Mouse (Mus musculus) c-Kit-negative CD71-positive TER-119-positive erythroid progenitor cells, embryonic 14.5 days (primary cell): ENCODE results near the gene Appl1.

Experiments
- DNase-seq: peaks from one replicate; pipeline ENCODE4 v3.0.0-alpha.2; 2013; ENCODE audit warnings: low read depth, low spot score

The Appl1 gene

GRCm38 (mm10) chr14:26971106-26971789 is at the start of gene Appl1:
TSS of gene Appl1 (minus strand) at chr14:26971232.
- DNase-seq = no peak

DNA sequence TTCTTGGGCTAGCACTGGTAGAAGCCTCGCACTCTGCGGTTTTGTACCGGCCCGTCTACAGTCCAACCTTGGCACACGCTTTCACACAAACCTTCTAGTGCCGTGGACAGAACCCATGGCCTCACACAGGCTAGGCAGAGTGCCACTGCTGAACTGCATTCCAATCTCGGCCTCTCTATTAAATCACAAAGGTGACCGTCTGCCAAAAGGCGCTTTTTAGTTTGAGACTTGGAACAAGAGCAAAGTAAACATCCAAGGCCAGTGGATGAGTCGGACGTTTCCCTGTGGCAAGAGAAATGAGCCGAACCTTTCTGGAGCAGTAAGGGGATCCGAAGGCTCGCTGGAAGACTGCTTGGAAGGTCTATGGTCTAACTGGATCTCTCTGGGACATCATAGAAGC is 48.8 kb upstream of the Appl1 start:
- no peak for DNase-seq

GRCm38 (mm10) chr14:27017936-27018335 is 46.9 kb upstream of the Appl1 start:
- DNase-seq = no peak

DNA sequence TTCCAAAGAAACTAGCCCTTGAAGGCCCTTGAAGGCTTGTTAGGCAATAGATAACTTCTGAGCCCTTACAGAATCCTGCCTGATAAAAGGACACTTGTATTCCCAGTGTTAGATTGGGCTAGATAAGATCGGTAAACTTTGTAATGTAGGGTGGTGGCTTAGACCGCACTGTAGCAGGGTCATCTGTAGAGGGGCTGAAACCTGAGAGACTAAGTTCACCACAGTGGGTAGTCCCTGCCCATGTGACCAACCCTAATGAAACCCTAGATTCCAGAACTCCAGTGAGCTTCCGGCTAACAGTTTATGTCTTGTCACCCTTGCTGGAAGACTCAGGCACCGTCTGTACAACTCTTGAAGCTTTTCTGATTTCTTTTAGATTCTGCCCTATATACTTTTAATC is 42.6 kb upstream of the Appl1 start:
- no peak for DNase-seq

DNA sequence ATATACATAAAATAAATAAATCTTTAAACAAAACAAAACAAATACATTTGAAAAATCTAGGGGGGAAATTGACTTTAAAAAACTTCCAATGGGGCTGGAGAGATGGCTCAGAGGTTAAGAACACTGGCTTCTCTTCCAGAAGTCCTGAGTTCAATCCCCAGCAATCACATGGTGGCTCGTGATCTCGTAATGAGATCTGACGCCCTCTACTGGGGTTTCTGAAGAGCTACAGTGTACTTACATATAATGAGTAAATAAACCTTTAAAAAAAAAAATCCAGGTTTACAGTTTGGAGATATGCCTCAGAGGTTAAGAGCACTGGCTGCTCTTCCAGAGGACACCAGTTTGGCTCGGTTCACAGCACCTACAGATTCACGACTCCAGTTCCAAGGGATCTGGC is 40.5 kb upstream of the Appl1 start:
- no peak for DNase-seq

GRCm38 (mm10) chr14:27005937-27006336 is 34.9 kb upstream of the Appl1 start:
- DNase-seq = no peak

GRCm38 (mm10) chr14:27004906-27005305 is 33.9 kb upstream of the Appl1 start:
- DNase-seq = no peak

DNA sequence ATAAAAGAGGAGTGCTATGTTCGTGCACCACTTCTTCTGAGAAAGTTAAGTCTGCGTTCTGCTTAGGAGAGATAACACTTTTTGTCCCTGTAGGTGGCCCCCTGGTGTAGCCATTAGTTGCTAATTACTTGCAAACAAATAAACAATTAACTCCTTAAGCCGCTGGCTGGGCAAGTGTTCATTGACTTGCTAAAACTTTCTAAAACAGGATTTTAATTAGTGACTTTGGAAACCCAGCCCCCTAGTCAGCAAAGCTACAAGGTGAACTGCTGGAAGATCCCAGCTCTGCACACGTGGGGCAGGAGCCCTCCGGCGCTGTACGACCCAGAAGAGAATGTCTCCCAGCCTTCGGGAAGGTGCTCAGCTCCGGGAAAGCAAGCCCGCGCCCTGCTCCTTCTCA is 29.4 kb upstream of the Appl1 start:
- peak; percentile 12 for DNase-seq

GRCm38 (mm10) chr14:26996257-26996656 is 25.2 kb upstream of the Appl1 start:
- no peak for DNase-seq

DNA sequence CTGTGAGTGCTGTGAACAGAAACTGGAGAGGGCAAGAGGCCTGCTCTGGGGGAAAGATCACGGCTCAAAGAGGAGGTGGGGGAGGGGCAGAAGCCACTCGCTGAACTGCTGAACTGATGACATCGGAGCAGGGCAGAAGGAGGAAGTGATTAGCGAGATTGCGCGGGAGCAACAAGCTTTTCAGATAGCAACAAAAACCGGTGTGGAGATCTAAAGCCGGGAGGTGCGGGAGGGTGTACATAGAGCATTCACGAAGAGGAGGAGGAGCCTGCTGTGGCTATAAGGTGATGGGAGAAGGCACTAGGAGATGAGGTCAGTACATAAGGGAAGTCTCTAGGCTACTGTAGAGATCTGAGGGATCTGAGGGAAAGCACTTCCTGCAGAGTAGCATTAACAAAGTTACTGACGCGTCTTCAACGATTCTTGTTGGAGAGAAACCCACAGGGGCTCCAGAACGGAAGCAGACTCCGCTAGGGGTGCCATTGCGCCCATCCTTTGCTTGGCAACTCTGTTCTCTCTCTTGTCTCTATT is 23.2 kb upstream of the Appl1 start, which contains the start of gene Hesx1:
Gene Hesx1 (plus strand): TSS at position 206 of the 531 bp plus-strand sequence.
- no peak for DNase-seq

DNA sequence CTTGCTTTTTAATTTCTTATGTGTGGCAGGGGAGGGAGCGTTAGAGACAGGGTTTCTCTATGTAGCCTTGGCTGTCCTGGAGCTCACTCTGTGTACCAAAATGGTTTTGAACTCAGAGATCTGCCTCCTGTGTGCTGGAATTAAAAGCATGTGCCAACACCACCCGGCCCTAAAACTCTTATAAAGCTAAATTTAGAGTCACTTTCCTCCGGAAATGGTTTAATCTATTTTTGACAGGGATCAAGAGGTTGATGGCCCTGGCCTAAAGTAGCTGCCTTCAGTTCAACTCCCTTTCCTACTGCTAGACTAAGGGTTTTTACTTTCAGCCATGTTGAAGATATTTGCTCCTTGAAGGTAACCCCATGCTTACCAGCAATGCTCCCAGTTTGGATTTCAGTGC is 22.4 kb upstream of the Appl1 start:
- DNase-seq = no peak

- DNase-seq = no peak
These were observed 20.6 kb upstream of the Appl1 start for GRCm38 (mm10) chr14:26991622-26992021.

DNA sequence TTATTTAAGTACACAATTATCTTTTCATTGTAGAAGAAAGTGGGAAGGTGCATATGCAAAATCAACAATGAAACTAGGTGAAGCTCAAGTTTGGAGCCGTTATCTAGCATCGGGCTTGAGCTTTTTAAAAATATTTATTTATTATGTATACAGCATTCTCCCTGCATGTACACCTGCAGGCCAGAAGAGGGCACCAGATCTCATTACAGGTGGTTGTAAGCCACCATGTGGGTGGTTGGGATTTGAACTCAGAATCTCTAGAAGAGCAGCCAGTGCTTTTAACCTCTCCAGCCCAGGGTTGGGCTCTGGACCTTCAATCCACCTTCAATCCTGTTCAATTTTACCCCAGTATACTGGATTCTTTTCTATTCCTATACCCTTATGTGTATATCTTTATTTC is 17.7 kb upstream of the Appl1 start:
- DNase-seq = no peak

GRCm38 (mm10) chr14:26982150-26982530 is 11.1 kb upstream of the Appl1 start:
- no peak for DNase-seq

GRCm38 (mm10) chr14:26981494-26982149 is 10.6 kb upstream of the Appl1 start:
- DNase-seq = no peak

DNA sequence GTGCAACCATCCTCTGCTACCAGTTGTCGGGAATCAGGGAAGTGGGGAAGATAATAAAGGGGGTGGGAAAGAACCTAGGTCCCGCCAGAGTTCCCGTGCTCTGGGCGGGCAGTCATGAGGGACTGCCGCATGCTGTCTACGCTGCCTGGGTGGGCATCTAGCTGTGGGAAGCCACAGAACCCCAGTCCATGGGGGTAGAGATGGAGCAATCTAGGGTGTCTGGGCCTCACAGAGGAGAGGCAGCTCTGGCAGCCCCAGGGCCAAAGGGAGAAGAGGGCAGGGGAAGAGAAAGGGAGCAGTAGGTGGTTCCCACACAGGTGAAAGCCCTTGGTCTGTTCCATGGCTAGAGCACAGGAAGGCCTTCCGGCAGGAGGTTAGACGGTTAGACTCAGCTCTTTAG is 10.0 kb upstream of the Appl1 start:
- DNase-seq = no peak

- no peak for DNase-seq
These were observed 8.8 kb upstream of the Appl1 start for GRCm38 (mm10) chr14:26979808-26980207.

DNA sequence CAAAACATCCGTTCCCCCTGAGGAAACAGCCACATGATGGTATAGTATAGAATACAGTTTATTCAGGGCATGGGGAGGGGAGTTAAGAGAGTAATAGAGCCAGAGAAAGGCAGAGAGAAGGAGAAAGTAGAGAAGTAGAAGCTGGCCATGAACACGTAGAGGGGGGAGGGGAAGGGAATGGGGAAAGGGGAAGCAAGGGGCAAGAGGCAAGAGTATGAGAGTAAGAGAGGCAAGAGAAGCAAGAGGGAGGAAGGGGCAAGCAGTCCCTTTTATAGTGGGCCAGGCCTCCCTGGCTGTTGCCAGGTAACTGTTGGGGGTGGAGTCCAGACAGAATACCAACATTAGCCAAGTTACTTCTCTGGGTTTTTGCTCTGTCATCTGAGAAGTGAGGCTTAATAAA is 6.5 kb upstream of the Appl1 start:
- DNase-seq = no peak

DNA sequence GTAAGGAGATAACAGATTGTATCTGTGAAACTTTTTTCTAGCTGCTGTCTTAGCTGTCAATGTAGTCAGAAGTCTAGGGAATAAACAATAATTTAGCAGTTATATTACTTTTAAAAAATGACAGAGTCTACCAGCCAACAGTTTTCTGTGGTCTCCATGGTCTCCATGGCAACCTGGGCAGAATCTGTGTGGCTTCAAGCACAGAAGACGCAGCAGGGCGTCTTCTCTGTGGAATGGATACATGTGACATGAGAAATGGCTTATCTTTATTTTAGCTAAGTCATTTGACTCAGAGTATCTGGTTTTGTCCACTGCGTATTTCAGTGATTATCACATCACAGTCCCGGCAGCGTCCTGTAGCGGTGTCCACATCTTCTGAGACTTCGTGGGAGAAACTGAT is 5.2 kb upstream of the Appl1 start:
- no peak for DNase-seq

GRCm38 (mm10) chr14:26975490-26975889 is 4.5 kb upstream of the Appl1 start:
- DNase-seq = no peak

- DNase-seq = no peak
These were observed 2.1 kb upstream of the Appl1 start for GRCm38 (mm10) chr14:26973089-26973488.

DNA sequence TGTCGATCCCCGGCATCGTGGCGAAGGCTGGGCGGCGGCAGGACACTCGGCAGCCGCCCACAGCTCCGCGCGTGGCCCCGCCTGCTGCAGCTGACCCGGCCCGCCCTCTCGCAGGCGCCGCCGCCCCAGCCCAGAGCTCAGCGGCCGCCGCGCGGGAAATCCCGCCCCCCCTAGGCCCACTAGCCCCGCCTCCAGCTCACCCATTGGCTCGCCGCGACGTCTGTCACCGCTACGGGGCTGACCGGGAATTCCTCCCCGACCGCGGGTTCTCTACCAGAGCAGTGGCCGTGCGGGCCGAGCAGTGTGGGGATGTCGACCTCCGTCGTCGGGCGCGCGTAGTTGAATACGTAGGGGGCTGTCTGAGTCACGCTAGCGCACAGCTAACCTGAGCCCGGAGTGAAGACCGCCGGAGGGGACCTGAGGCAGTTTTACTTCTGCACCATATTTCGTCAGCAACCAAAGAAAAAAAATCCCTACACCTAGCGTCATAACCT is 546 bp downstream of the Appl1 start:
- peak; percentile 84 for DNase-seq

GRCm38 (mm10) chr14:26969856-26970407 is 1.1 kb downstream of the Appl1 start:
- DNase-seq = peak; percentile 2
